Mouse (Mus musculus) heart, postnatal 25 days (tissue): ENCODE measurements around the gene Meis2. TPM values are rescaled to one million over a fixed set of nuclear protein-coding genes. Genes with fewer than 3 reads are reported as not detected.

Source experiments
- DNase-seq: peaks from one replicate; pipeline ENCODE4 v3.0.0; 2022; ENCODE audit warnings: low spot score
- intact Hi-C: fragments of 180-260 bp; cut with DNase I; formaldehyde crosslinking; loops from one replicate; pipeline ENCODE4 v1.15.1; 2025
- total RNA-seq, 2 experiments: library from RNA; stranded (reverse); gene quantifications; 2 replicates each; pipeline ENCODE4 v1.2.3; 2021

Gene Meis2
- total RNA-seq, 2 experiments from 2014 or later, result 22.3 to 23.0 TPM

- DNase-seq, result no peak
Measured at GRCm38 (mm10) chr2:116069451-116070225, 4.0 kb upstream of the Meis2 start.

GRCm38 (mm10) chr2:116068901-116069300 is 3.3 kb upstream of the Meis2 start:
- no peak for DNase-seq
- intact Hi-C loops, result loop anchor here (10.0 kb wide), 1 partner anchor 484 kb away; the partner anchor contains the start of gene BC052040

More at GRCm38 (mm10) chr2:116069451-116070225, 4.0 kb upstream of the Meis2 start:
- intact Hi-C loops, result loop anchor here (10.0 kb wide), 2 partner anchors 485 to 555 kb away; partner anchors contain the start of gene BC052040

GRCm38 (mm10) chr2:116068461-116068860 is 2.8 kb upstream of the Meis2 start:
- DNase-seq, result no peak
- intact Hi-C loops, result loop anchor here (10.0 kb wide), 1 partner anchor 484 kb away; the partner anchor contains the start of gene BC052040

GRCm38 (mm10) chr2:116067711-116068110 is 2.1 kb upstream of the Meis2 start:
- intact Hi-C loops, result loop anchor here (10.0 kb wide), 1 partner anchor 483 kb away; the partner anchor contains the start of gene BC052040
- DNase-seq, result no peak

GRCm38 (mm10) chr2:116067065-116067497 is 1.4 kb upstream of the Meis2 start:
- peak; percentile 83 for DNase-seq
- intact Hi-C loops, result loop anchor here (10.0 kb wide), 1 partner anchor 482 kb away; the partner anchor contains the start of gene BC052040

GRCm38 (mm10) chr2:116066057-116066941 is 660 bp upstream of the Meis2 start:
- DNase-seq, result no peak
- intact Hi-C loops, result loop anchor here (10.0 kb wide), 1 partner anchor 481 kb away; the partner anchor contains the start of gene BC052040

GRCm38 (mm10) chr2:116065057-116065456 is 582 bp downstream of the Meis2 start:
- no peak for DNase-seq
- intact Hi-C loops, result loop anchor here (10.0 kb wide), 1 partner anchor 480 kb away; the partner anchor contains the start of gene BC052040

- intact Hi-C loops, result loop anchor here (10.0 kb wide), 1 partner anchor 480 kb away; the partner anchor contains the start of gene BC052040
- DNase-seq, result no peak
Measured at GRCm38 (mm10) chr2:116064521-116064920, 1.1 kb downstream of the Meis2 start.

GRCm38 (mm10) chr2:116063819-116064293 is 1.8 kb downstream of the Meis2 start:
- no peak for DNase-seq
- intact Hi-C loops, result loop anchor here (2.0 to 10.0 kb wide), 2 partner anchors 15 to 479 kb away; partner anchors contain the start of gene BC052040

- intact Hi-C loops, result loop anchor here (2.0 to 10.0 kb wide), 2 partner anchors 14 to 478 kb away; partner anchors contain the start of gene BC052040
- DNase-seq, result peak; percentile 9
Measured at GRCm38 (mm10) chr2:116062761-116063441, 2.7 kb downstream of the Meis2 start.

GRCm38 (mm10) chr2:116062251-116062651 is 3.4 kb downstream of the Meis2 start:
- no peak for DNase-seq
- intact Hi-C loops, result loop anchor here (2.0 to 10.0 kb wide), 2 partner anchors 13 to 477 kb away; partner anchors contain the start of gene BC052040

- DNase-seq, result no peak
- intact Hi-C loops, result loop anchor here (2.0 to 10.0 kb wide), 2 partner anchors 13 to 477 kb away; partner anchors contain the start of gene BC052040
Measured at GRCm38 (mm10) chr2:116061401-116062021, 4.1 kb downstream of the Meis2 start.

- intact Hi-C loops, result loop anchor here (10.0 kb wide), 1 partner anchor 476 kb away; the partner anchor contains the start of gene BC052040
Measured at GRCm38 (mm10) chr2:116060701-116061400, 4.8 kb downstream of the Meis2 start.

GRCm38 (mm10) chr2:116060210-116060609 is 5.4 kb downstream of the Meis2 start:
- intact Hi-C loops, result loop anchor here (10.0 kb wide), 1 partner anchor 475 kb away; the partner anchor contains the start of gene BC052040
- DNase-seq, result no peak

More at GRCm38 (mm10) chr2:116060701-116061400, 4.8 kb downstream of the Meis2 start:
- peak; percentile 6 for DNase-seq

GRCm38 (mm10) chr2:116059661-116060060 is 6.0 kb downstream of the Meis2 start:
- intact Hi-C loops, result loop anchor here (10.0 kb wide), 1 partner anchor 475 kb away; the partner anchor contains the start of gene BC052040
- no peak for DNase-seq

- intact Hi-C loops, result no loop called here
- no peak for DNase-seq
Measured at GRCm38 (mm10) chr2:116059066-116059465, 6.6 kb downstream of the Meis2 start.

GRCm38 (mm10) chr2:116058511-116058910 is 7.1 kb downstream of the Meis2 start:
- DNase-seq, result no peak
- intact Hi-C loops, result no loop called here

- intact Hi-C loops, result no loop called here
- DNase-seq, result no peak
Measured at GRCm38 (mm10) chr2:116056826-116057225, 8.8 kb downstream of the Meis2 start.
